Mouse (Mus musculus): Measurements from ENCODE around the gene Napepld.

DNA sequence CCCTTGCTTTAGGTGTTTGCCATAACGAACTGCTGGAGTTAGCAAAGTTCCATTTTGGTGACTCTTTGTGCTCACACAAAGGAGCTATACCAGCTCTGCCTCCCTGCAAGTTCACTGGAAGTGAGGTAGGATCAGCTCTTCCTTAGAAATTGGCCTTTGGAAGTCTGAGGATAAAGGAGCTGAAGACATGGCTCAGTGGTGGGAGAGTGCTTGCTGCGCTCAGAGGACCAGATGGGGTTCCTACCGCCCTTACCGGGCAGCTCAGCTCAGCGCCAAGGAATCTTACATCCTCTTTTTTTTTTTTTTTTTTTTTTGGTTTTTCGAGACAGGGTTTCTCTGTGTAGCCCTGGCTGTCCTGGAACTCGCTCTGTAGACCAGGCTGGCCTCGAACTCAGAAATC, 44.8 kb upstream of the Napepld start:
- TF ChIP-seq HCFC1 (IDR thresholded peaks at IDR 0.05; ENCODE audit: borderline replicate concordance, insufficient read depth, low read length) (no peak), ZC3H11A (IDR thresholded peaks at IDR 0.05; ENCODE audit: borderline replicate concordance, low read depth, low read length) (no peak), ZNF384 (IDR thresholded peaks at IDR 0.05; ENCODE audit: low read depth, low read length) (no peak)

Measured in ES-E14 (cell line).